Mouse (Mus musculus) C2C12 (cell line): ENCODE measurements at regions not wholly inside any gene's neighbourhood (a gene's known extent, or its start where the extent isn't known, plus 50 kb on each side); places are given as distances from the start of the nearest gene placed in this dataset.

ENCODE experiments used
- CEBPB ChIP-seq: IDR thresholded peaks from one replicate; pipeline ENCODE4 v1.6.1; 2011; ENCODE audit warnings: low read depth, mild to moderate bottlenecking, control low read depth, moderate library complexity
- CTCF ChIP-seq: IDR thresholded peaks from one replicate; pipeline ENCODE4 v1.5.1; 2011; ENCODE audit not compliant: control insufficient read depth, insufficient read depth, insufficient read length
- FOSL1 ChIP-seq: IDR thresholded peaks from one replicate; pipeline ENCODE4 v1.8.0; 2011; ENCODE audit warnings: mild to moderate bottlenecking, low read length; ENCODE audit not compliant: poor library complexity, insufficient read depth, severe bottlenecking
- MAX ChIP-seq: IDR thresholded peaks from one replicate; pipeline ENCODE4 v1.6.1; 2011; ENCODE audit warnings: mild to moderate bottlenecking, control low read depth
- MYOD1 ChIP-seq: IDR thresholded peaks from one replicate; pipeline ENCODE4 v1.6.1; 2011; ENCODE audit warnings: low read depth; ENCODE audit not compliant: control insufficient read depth, insufficient read length
- USF1 ChIP-seq: IDR thresholded peaks from one replicate; pipeline ENCODE4 v1.6.1; 2011; ENCODE audit warnings: low read depth, mild to moderate bottlenecking, control low read depth, moderate library complexity

DNA sequence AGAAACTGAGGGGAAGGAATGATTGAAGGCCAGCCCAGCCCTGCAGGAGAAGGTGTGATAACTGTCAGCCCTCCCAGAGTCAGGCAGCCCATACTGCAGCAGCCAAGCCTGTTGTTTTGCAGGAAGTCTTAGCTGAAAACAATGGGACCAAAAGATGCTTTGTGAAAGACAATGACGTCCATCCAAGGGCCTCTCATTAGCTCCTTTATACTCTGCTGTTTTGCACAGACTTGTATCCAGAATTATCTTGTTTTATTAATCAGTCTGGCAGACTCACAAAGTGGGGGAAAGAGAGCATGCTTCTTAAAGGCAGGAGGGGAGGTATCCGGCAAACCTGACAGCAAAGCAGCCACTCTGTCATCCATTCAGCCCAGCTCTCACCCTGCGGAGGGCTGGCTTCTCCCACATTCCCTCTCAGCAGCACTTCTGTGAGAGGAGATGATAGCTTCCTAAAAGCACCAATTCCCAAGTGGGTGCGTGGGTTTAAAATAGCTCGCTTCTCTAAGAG lies 131.9 kb upstream of the Bach2 start:
- TF ChIP-seq USF1, result no peak
- TF ChIP-seq CTCF, result no peak
- no peak for TF ChIP-seq MAX
- TF ChIP-seq CEBPB, result no peak
- no peak for TF ChIP-seq MYOD1
- no peak for TF ChIP-seq FOSL1
